Mouse (Mus musculus) midbrain, embryonic 13.5 days (tissue): ENCODE results near the gene Brinp2. TPM values are rescaled to one million over a fixed set of nuclear protein-coding genes. Genes with fewer than 3 reads are reported as not detected.

Source experiments
- ATAC-seq: fragments of 200-750 bp; cut with Nextera tagmentation; 2 replicates; pipeline ENCODE4 v1.8.0; 2017; ENCODE audit warnings: mild to moderate bottlenecking, moderate TSS enrichment, moderate library complexity
- H3K27ac ChIP-seq: fragments of 300-500 bp; sonication (generic); 2 replicates; pipeline ENCODE4 v1.5.1; 2015; ENCODE audit warnings: inconsistent platforms, mild to moderate bottlenecking, moderate library complexity
- H3K27me3 ChIP-seq: fragments of 300-500 bp; sonication (generic); 2 replicates; pipeline ENCODE4 v1.6.1; 2015; ENCODE audit warnings: mild to moderate bottlenecking, inconsistent platforms
- H3K36me3 ChIP-seq: fragments of 300-500 bp; sonication (generic); 2 replicates; pipeline ENCODE4 v1.6.1; 2015; ENCODE audit warnings: mild to moderate bottlenecking, inconsistent platforms
- H3K4me1 ChIP-seq: fragments of 300-500 bp; sonication (generic); replicated peaks from 2 replicates; pipeline ENCODE4 v1.6.1; 2015; ENCODE audit warnings: inconsistent platforms
- H3K4me2 ChIP-seq: fragments of 300-500 bp; sonication (generic); replicated peaks from 2 replicates; pipeline ENCODE4 v1.6.1; 2015; ENCODE audit warnings: moderate library complexity, mild to moderate bottlenecking, inconsistent platforms
- H3K4me3 ChIP-seq: fragments of 300-500 bp; sonication (generic); replicated peaks from 2 replicates; pipeline ENCODE4 v1.5.1; 2015; ENCODE audit warnings: mild to moderate bottlenecking, inconsistent platforms
- H3K9ac ChIP-seq: fragments of 300-500 bp; sonication (generic); replicated peaks from 2 replicates; pipeline ENCODE4 v1.6.1; 2015; ENCODE audit warnings: mild to moderate bottlenecking, inconsistent platforms
- H3K9me3 ChIP-seq: fragments of 300-500 bp; sonication (generic); 2 replicates; pipeline ENCODE4 v1.6.1; 2016; ENCODE audit warnings: mild to moderate bottlenecking, inconsistent platforms
- WGBS: fragments of 180-500 bp; shearing (Covaris S2); methylation state at CpG from one replicate; pipeline ENCODE4 v1.1.7; 2015; 5-methylcytosine and 5-hydroxymethylcytosine counted together
- polyA plus RNA-seq: library from polyadenylated mRNA; unstranded; fragments of >200 nt; fragmentation: Nextera tagmentation; extraction: Ambion mirVana; gene quantifications from 2 replicates; pipeline ENCODE4 v1.2.1, GENCODE M21; 2015

Brinp2 gene
- polyA plus RNA-seq, 1 experiment from 2014 or later, result 18.5 TPM

DNA sequence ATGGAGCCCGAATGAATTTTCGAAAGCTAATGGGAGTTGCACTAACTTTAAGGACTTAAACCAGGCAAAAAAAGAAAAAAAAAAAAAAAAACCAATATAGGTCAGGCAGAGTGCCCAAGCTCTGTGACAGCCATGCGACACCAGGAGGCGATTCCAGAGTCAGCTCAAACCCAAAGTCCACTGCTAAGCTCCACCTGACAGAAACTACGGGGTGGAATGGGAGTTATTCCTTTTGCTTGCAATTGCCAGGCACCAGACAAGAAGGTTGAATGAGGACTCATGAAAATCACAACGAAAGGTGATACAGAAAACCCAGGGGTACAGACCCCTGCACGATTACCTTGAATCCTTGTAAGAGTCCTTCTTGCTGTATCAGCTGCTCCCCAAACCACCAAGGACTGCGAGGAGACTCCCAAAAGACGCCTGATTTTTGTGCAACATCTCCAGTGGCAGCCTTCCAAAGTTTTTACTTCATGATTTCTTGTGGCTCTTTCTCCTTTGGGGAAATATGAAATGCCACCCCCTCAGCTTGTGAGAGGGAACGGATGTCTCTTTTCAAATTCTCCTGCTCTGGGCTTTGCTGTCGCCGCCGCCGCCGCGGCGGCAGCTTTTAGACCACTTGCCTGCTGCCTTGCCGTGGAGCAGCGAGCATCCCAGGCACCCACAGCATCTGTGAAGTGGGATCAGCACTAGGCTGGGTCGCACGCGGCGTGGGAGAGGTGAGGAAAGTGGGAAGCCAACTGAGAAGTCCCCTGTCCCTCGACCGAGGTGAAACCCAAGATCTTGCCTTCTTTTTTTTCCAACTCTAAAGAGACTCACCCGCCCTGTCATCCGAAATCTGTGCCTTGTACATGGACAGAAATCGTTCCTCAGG is 712 bp downstream of the Brinp2 start:
- peak overlapping the region; percentile 79 for H3K4me2 ChIP-seq
- peak overlapping the region; percentile 80 for H3K27ac ChIP-seq
- 8% methylated on average over 28 of the region's 28 CpGs for WGBS
- H3K9ac ChIP-seq, result peak overlapping the region; percentile 81
- peak overlapping the region; percentile 65 for H3K4me3 ChIP-seq
- H3K9me3 ChIP-seq, result no peaks in the 10 kb centered on the region
- H3K4me1 ChIP-seq, result peaks cover 40% of the 10 kb centered on the region
- H3K36me3 ChIP-seq, result no peaks in the 10 kb centered on the region
- peak; percentile 68 for ATAC-seq
- peaks cover 13% of the 10 kb centered on the region for H3K27me3 ChIP-seq

DNA sequence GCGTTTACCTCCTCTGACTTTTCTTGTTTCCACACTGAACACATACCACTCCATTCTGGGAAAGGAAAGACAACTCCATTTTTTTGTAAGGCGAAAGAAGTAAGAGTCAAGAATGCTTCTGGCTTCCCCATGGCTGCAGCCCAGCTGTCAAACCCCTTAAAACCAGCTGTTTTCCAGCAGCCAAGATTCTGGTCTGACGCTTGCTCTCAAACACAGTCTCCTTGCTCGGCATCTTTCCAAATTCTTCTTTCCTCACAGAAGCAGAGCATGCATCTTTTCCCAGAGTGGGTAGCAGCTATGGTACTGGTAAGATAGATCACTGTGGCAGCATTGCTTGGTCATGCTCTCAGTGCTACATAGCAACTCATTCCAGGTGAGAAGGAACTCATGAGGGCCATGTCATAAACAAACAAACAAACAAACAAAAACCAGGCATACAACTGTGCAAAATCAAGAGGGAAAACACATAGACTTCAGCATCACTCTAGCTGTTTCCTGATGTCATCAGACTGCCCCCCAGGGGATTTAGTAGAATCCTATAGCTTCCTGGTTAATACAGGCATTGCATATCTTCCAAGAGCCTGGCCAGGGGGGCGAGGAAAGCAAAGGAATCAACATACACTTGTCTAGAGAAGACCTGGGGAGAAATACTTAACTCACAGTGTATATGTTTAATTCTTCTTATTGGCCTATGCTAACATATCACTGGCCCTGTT is 2.3 kb downstream of the Brinp2 start:
- Histone ChIP-seq H3K9me3 (no peaks in the 10 kb centered on the region), H3K4me2 (peak overlapping the region; percentile 79), H3K4me3 (peak overlapping the region; percentile 65), H3K9ac (peak overlapping the region; percentile 81), H3K27ac (no peak overlapping the region), H3K4me1 (peaks cover 40% of the 10 kb centered on the region), H3K27me3 (peaks cover 13% of the 10 kb centered on the region), H3K36me3 (no peaks in the 10 kb centered on the region)
- WGBS, result 90% methylated on average over 5 of the region's 5 CpGs
- ATAC-seq, result no peak

DNA sequence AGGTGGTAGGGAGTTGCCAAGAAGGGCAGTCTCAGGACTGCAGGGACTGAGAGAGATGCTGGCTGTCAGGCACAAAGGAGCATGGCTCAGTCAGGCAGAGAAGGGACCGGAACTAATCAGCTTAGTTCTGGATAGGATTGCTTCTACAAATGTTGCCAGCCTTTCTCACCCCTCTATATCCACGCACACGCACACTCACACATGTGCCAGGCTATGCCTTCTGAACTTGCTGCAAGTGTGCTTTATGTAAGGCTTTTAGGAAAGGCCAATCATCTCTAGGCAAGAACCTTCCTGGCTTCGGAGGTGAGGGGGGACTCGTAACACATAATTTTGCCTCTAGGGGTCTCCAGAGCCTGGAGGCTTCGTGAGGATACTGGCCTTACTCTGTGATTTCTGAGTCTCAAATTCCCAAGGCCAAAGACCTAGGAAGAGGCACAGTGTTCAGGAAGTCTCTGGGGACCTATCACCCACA is 12.8 kb downstream of the Brinp2 start:
- WGBS, result 16% methylated on average over 6 of the region's 6 CpGs
- Histone ChIP-seq H3K4me2 (no peak overlapping the region), H3K9me3 (no peaks in the 10 kb centered on the region), H3K36me3 (no peaks in the 10 kb centered on the region), H3K9ac (no peak overlapping the region), H3K4me3 (no peak overlapping the region), H3K27ac (peak overlapping the region; percentile 5; the same call in 1 of the 2 replicates), H3K4me1 (peaks cover 14% of the 10 kb centered on the region), H3K27me3 (0 out of 2 replicates have a peak, but pooled peaks cover 5% of the 10 kb centered on the region)
- peak; percentile 93 for ATAC-seq

- WGBS, result 24% methylated on average over 2 of the region's 2 CpGs
Measured at GRCm38 (mm10) chr1:158328839-158329238, 27.3 kb downstream of the Brinp2 start.

GRCm38 (mm10) chr1:158328126-158328525 is 28.0 kb downstream of the Brinp2 start:
- Histone ChIP-seq H3K27ac (no peak overlapping the region), H3K4me2 (no peak overlapping the region), H3K4me3 (no peak overlapping the region), H3K27me3 (no peaks in the 10 kb centered on the region), H3K36me3 (no peaks in the 10 kb centered on the region), H3K9me3 (no peaks in the 10 kb centered on the region), H3K4me1 (peaks cover 9% of the 10 kb centered on the region), H3K9ac (no peak overlapping the region)
- no peak for ATAC-seq
- WGBS, result 60% methylated on average over 5 of the region's 5 CpGs

More at GRCm38 (mm10) chr1:158328839-158329238, 27.3 kb downstream of the Brinp2 start:
- H3K4me3 ChIP-seq, result no peak overlapping the region
- no peak overlapping the region; the same call in 1 of the 2 replicates for H3K27ac ChIP-seq
- H3K4me1 ChIP-seq, result peaks cover 9% of the 10 kb centered on the region
- no peaks in the 10 kb centered on the region for H3K36me3 ChIP-seq
- no peaks in the 10 kb centered on the region for H3K27me3 ChIP-seq
- H3K4me2 ChIP-seq, result no peak overlapping the region
- H3K9me3 ChIP-seq, result no peaks in the 10 kb centered on the region
- peak; percentile 45; the same call in 1 of the 2 replicates for ATAC-seq
- no peak overlapping the region for H3K9ac ChIP-seq

DNA sequence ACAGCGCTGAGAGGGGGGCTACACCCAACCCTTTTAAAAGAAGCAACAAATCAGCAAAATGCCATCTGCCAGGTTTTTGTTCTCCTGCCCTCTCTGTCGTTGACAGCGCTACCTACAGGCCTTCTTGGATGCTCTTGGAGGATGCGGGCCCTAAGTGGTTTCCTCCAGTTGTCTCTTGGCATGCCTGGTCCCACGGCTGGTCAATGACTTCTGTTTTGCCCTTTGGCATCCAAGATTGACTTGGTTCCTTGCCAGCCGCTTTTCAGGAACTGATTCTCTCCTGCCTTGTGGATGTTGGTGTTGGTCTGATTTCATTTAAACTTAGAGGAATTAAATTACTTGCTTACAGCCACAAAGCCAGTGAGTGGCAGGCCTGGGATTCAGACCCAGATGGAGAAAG is 32.8 kb downstream of the Brinp2 start:
- 85% methylated on average over 6 of the region's 6 CpGs for WGBS
- ATAC-seq, result no peak

DNA sequence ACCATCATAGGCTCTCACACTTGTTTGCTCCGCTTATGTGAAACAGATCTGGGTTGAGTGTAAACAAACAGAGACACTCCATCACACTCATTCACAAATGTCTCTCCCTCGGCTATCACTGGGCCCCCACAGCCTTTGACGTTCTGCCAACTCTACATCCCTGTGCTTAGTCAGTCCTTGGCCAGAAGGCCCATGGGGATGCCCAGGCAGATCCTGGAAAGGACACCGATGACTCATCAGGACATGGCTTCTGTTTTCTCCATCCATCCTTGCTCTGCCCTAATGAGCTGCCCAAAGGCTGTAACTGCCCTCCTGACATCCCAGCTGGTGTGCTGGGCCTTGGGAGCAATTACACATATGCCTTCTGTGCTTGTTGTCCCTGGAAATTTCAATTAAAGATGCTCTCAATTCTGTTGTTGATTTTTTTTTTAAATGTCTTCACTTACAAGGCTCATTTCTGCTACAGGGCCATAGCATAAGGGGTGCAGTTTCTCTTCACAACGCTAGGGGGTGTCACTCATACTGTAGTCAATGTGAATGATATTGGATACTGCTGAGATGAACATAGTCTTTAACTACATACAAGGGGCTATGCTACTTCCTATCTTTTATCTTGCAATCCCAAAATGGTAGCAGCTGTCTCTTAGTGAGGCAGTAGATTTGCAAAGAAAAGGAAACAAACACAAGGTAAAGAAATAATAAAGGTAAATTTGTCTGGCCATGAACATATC is 45.5 kb downstream of the Brinp2 start:
- Histone ChIP-seq H3K4me1 (no peaks in the 10 kb centered on the region), H3K27me3 (no peaks in the 10 kb centered on the region), H3K9ac (no peak overlapping the region), H3K4me2 (no peak overlapping the region), H3K4me3 (no peak overlapping the region), H3K9me3 (no peaks in the 10 kb centered on the region), H3K36me3 (no peaks in the 10 kb centered on the region), H3K27ac (no peak overlapping the region)
- 69% methylated on average over 5 of the region's 5 CpGs for WGBS
- no peak for ATAC-seq

More for the DNA sequence above, 32.8 kb downstream of the Brinp2 start:
- no peaks in the 10 kb centered on the region for H3K27me3 ChIP-seq
- H3K27ac ChIP-seq, result no peak overlapping the region
- H3K4me1 ChIP-seq, result no peaks in the 10 kb centered on the region; the same call in 1 of the 2 replicates
- H3K9me3 ChIP-seq, result no peaks in the 10 kb centered on the region
- H3K36me3 ChIP-seq, result no peaks in the 10 kb centered on the region
- no peak overlapping the region for H3K4me3 ChIP-seq
- H3K4me2 ChIP-seq, result no peak overlapping the region
- no peak overlapping the region for H3K9ac ChIP-seq

- Histone ChIP-seq H3K4me2 (no peak overlapping the region), H3K27ac (no peak overlapping the region), H3K36me3 (no peaks in the 10 kb centered on the region), H3K4me1 (peaks cover 15% of the 10 kb centered on the region), H3K9me3 (no peaks in the 10 kb centered on the region), H3K27me3 (peaks cover 4% of the 10 kb centered on the region; the same call in 1 of the 2 replicates), H3K4me3 (no peak overlapping the region), H3K9ac (no peak overlapping the region)
- no peak for ATAC-seq
- WGBS, result 59% methylated on average over 7 of the region's 7 CpGs
Measured at GRCm38 (mm10) chr1:158297042-158297441, 59.1 kb downstream of the Brinp2 start.

GRCm38 (mm10) chr1:158296287-158296931 is 59.7 kb downstream of the Brinp2 start:
- Histone ChIP-seq H3K36me3 (no peaks in the 10 kb centered on the region), H3K9me3 (no peaks in the 10 kb centered on the region), H3K9ac (no peak overlapping the region), H3K27ac (no peak overlapping the region), H3K4me2 (no peak overlapping the region), H3K4me3 (no peak overlapping the region), H3K4me1 (peaks cover 15% of the 10 kb centered on the region), H3K27me3 (peaks cover 4% of the 10 kb centered on the region; the same call in 1 of the 2 replicates)
- WGBS, result 86% methylated on average over 8 of the region's 8 CpGs
- 0 out of 2 replicates have a peak, but pooled peaks have one; percentile 21 for ATAC-seq

DNA sequence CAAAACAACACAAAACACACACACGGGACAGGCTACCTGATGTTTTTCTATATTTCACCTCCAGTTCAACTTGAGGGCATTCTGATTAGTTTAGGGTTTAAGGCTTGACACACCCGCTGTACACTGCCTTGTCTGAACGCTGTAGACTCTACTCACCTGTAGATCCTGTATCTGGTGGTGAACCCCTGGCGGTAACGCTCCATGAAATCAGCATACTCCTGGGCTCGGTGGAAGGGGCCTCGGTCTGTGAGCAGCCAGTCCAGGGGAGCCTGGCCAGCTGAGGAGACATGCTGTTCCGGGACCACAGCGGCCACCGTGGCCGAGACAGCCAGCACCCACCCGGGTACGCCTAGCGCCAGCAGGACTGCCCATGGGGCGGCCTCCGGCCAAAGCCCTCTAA is 60.9 kb downstream of the Brinp2 start:
- H3K27me3 ChIP-seq, result peaks cover 4% of the 10 kb centered on the region; the same call in 1 of the 2 replicates
- 40% methylated on average over 16 of the region's 16 CpGs for WGBS
- no peak overlapping the region for H3K4me2 ChIP-seq
- ATAC-seq, result peak; percentile 30; the same call in 1 of the 2 replicates
- H3K36me3 ChIP-seq, result no peaks in the 10 kb centered on the region
- H3K4me3 ChIP-seq, result no peak overlapping the region
- no peak overlapping the region for H3K27ac ChIP-seq
- no peaks in the 10 kb centered on the region for H3K9me3 ChIP-seq
- H3K9ac ChIP-seq, result no peak overlapping the region
- peaks cover 12% of the 10 kb centered on the region for H3K4me1 ChIP-seq

DNA sequence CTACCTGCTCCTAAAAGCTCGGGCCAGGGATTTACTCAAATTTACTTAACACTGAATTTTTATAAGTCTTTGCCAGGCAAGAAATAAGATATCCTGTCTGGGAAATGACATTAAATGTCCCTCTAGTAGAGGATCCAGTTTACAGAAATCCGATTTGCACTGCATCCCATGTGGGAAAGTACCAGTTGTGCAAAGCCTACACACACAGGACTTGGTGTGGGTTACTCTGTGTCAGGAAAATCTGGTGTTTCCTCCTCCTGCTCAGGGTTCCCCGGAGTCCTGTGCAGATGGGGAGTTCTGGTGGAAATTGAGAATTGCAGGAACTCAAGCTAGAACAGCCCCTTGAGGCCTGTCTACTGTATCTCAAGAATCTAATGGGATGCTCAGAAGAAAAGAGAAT is 70.9 kb downstream of the Brinp2 start:
- Histone ChIP-seq H3K27ac (no peak overlapping the region), H3K9ac (no peak overlapping the region), H3K27me3 (no peaks in the 10 kb centered on the region), H3K36me3 (no peaks in the 10 kb centered on the region), H3K4me2 (no peak overlapping the region), H3K9me3 (no peaks in the 10 kb centered on the region), H3K4me1 (no peaks in the 10 kb centered on the region), H3K4me3 (no peak overlapping the region)
- 93% methylated on average over 3 of the region's 3 CpGs for WGBS
- no peak for ATAC-seq
